Mouse (Mus musculus): ENCODE measurements around the gene Ephx4. TPM values are rescaled to one million over a fixed set of nuclear protein-coding genes. Genes with fewer than 3 reads are reported as not detected.
A peak's percentile ranks its signal among the peaks of the same experiment; 100 is the strongest.
"Not testable (repeated sequence)": the region's sequence is repeated elsewhere in the genome, so short reads cannot be mapped to it uniquely, and the experiment has no call there.

Gene Ephx4
- 10 to 100 TPM; 59.4 to 62.5 TPM for total RNA-seq (2021)
- long read RNA-seq, experiment 1, transcript Ephx4-201 (7 exons, 1,279 nt): major isoform, 26 of 34 reads
- long read RNA-seq, experiment 1, partial matches to known transcripts: 1 of 34 reads
- long read RNA-seq, experiment 1, other reads (novel, unspliced or antisense): 7 of 34 reads
- long read RNA-seq, experiment 2, transcript Ephx4-201 (7 exons, 1,279 nt): major isoform, 59 of 71 reads
- long read RNA-seq, experiment 2, partial matches to known transcripts: 2 of 71 reads
- long read RNA-seq, experiment 2, other reads (novel, unspliced or antisense): 10 of 71 reads

- DNase-seq (ENCODE audit: low spot score in 2 of 2): no peak
- peak within 1 kb of the TSS; percentile 76 for H3K4me3 ChIP-seq
- H3K27ac ChIP-seq: peak within 1 kb of the TSS; percentile 99
- no peak for TF ChIP-seq CTCF (conservative IDR thresholded peaks at IDR 0.05)
These were observed at the start of gene Ephx4 for GRCm38 (mm10) chr5:107402436-107402835. Gene Ephx4, plus strand, starts transcription at chr5:107402736.

GRCm38 (mm10) chr5:107353981-107354380 is 48.6 kb upstream of the Ephx4 start:
- Histone ChIP-seq H3K27ac (no peak overlapping the region), H3K4me3 (no peak overlapping the region)
- no peak for TF ChIP-seq CTCF (conservative IDR thresholded peaks at IDR 0.05)
- DNase-seq (ENCODE audit: low spot score in 2 of 2): no peak

- no peak for TF ChIP-seq CTCF (conservative IDR thresholded peaks at IDR 0.05)
- DNase-seq (ENCODE audit: low spot score in 2 of 2): no peak
- Histone ChIP-seq H3K27ac (peak overlapping the region; percentile 36; the same call in 1 of the 2 replicates), H3K4me3 (no peak overlapping the region)
These were observed 46.7 kb upstream of the Ephx4 start for GRCm38 (mm10) chr5:107355801-107356200.

GRCm38 (mm10) chr5:107357723-107358122 is 44.8 kb upstream of the Ephx4 start:
- Histone ChIP-seq H3K27ac (no peak overlapping the region), H3K4me3 (no peak overlapping the region)
- no peak for TF ChIP-seq CTCF (conservative IDR thresholded peaks at IDR 0.05)
- DNase-seq (ENCODE audit: low spot score in 2 of 2): no peak

GRCm38 (mm10) chr5:107359395-107360053 is 43.0 kb upstream of the Ephx4 start:
- H3K4me3 ChIP-seq: peak overlapping the region; percentile 74
- DNase-seq (ENCODE audit: low spot score in 2 of 2): peak; percentile 89 to 92
- TF ChIP-seq CTCF (conservative IDR thresholded peaks at IDR 0.05): no peak
- H3K27ac ChIP-seq: peak overlapping the region; percentile 88

GRCm38 (mm10) chr5:107360054-107360730 is 42.3 kb upstream of the Ephx4 start:
- H3K27ac ChIP-seq: peak overlapping the region; percentile 88
- DNase-seq (ENCODE audit: low spot score in 2 of 2): no peak

GRCm38 (mm10) chr5:107370040-107370439 is 32.5 kb upstream of the Ephx4 start:
- no peak overlapping the region for H3K4me3 ChIP-seq
- no peak for DNase-seq (ENCODE audit: low spot score in 2 of 2)
- TF ChIP-seq CTCF (conservative IDR thresholded peaks at IDR 0.05): no peak
- H3K27ac ChIP-seq: peak overlapping the region; percentile 32; the same call in 1 of the 2 replicates

More at GRCm38 (mm10) chr5:107360054-107360730, 42.3 kb upstream of the Ephx4 start:
- peak overlapping the region; percentile 74 for H3K4me3 ChIP-seq
- no peak for TF ChIP-seq CTCF (conservative IDR thresholded peaks at IDR 0.05)

GRCm38 (mm10) chr5:107371335-107371734 is 31.2 kb upstream of the Ephx4 start:
- Histone ChIP-seq H3K4me3 (no peak overlapping the region), H3K27ac (no peak overlapping the region)
- DNase-seq (ENCODE audit: low spot score in 2 of 2): no peak
- no peak for TF ChIP-seq CTCF (conservative IDR thresholded peaks at IDR 0.05)

- no peak for DNase-seq (ENCODE audit: low spot score in 2 of 2)
- no peak for TF ChIP-seq CTCF (conservative IDR thresholded peaks at IDR 0.05)
- Histone ChIP-seq H3K4me3 (no peak overlapping the region), H3K27ac (no peak overlapping the region)
These were observed 29.3 kb upstream of the Ephx4 start for GRCm38 (mm10) chr5:107373256-107373655.

- not testable (repeated sequence) for H3K4me3 ChIP-seq; DNase-seq (ENCODE audit: low spot score in 2 of 2)
- peak; percentile 36 for TF ChIP-seq CTCF (conservative IDR thresholded peaks at IDR 0.05)
- peak overlapping the region; percentile 66; the same call in 1 of the 2 replicates for H3K27ac ChIP-seq
These were observed 16.1 kb upstream of the Ephx4 start for GRCm38 (mm10) chr5:107386448-107386847.

- peak overlapping the region; percentile 66; the same call in 1 of the 2 replicates for H3K27ac ChIP-seq
- no peak for TF ChIP-seq CTCF (conservative IDR thresholded peaks at IDR 0.05)
- no peak for DNase-seq (ENCODE audit: low spot score in 2 of 2)
- H3K4me3 ChIP-seq: no peak overlapping the region
These were observed 14.7 kb upstream of the Ephx4 start for GRCm38 (mm10) chr5:107387788-107388187.

GRCm38 (mm10) chr5:107389373-107389772 is 13.2 kb upstream of the Ephx4 start:
- Histone ChIP-seq H3K27ac (no peak overlapping the region), H3K4me3 (no peak overlapping the region)
- DNase-seq (ENCODE audit: low spot score in 2 of 2): no peak
- no peak for TF ChIP-seq CTCF (conservative IDR thresholded peaks at IDR 0.05)

- no peak for TF ChIP-seq CTCF (conservative IDR thresholded peaks at IDR 0.05)
- DNase-seq (ENCODE audit: low spot score in 2 of 2): no peak
- no peak overlapping the region for H3K27ac ChIP-seq
- H3K4me3 ChIP-seq: no peak overlapping the region
These were observed 8.1 kb upstream of the Ephx4 start for GRCm38 (mm10) chr5:107394437-107394836.

All from layer of hippocampus, adult 2 months (tissue).